Mouse (Mus musculus) hindbrain, embryonic 10.5 days (tissue): ENCODE data around the gene Gdf2. TPM values are rescaled to one million over a fixed set of nuclear protein-coding genes. Genes with fewer than 3 reads are reported as not detected.

ENCODE experiments used
- DNase-seq: peaks from one replicate; pipeline ENCODE4 v3.0.0-alpha.2; 2017; ENCODE audit warnings: low spot score
- H3K27ac ChIP-seq: fragments of 300-500 bp; sonication (generic); 2 replicates; pipeline ENCODE4 v1.5.1; 2016; ENCODE audit warnings: mild to moderate bottlenecking, moderate library complexity
- H3K27me3 ChIP-seq: fragments of 300-500 bp; sonication (generic); 2 replicates; pipeline ENCODE4 v1.6.1; 2016; ENCODE audit warnings: mild to moderate bottlenecking; ENCODE audit not compliant: poor library complexity, insufficient read depth, severe bottlenecking
- H3K36me3 ChIP-seq: fragments of 300-500 bp; sonication (generic); 2 replicates; pipeline ENCODE4 v1.6.1; 2016; ENCODE audit warnings: mild to moderate bottlenecking, moderate library complexity
- H3K4me1 ChIP-seq: fragments of 300-500 bp; sonication (generic); replicated peaks from 2 replicates; pipeline ENCODE4 v1.6.1; 2016; ENCODE audit warnings: mild to moderate bottlenecking
- H3K4me3 ChIP-seq: fragments of 300-500 bp; sonication (generic); 2 replicates; pipeline ENCODE4 v1.5.1; 2016; ENCODE audit warnings: mild to moderate bottlenecking, moderate library complexity
- H3K9me3 ChIP-seq: fragments of 300-500 bp; sonication (generic); 2 replicates; pipeline ENCODE4 v1.6.1; 2016; ENCODE audit warnings: mild to moderate bottlenecking, moderate library complexity
- WGBS: fragments of 180-500 bp; shearing (Covaris S2); methylation state at CpG from one replicate; pipeline ENCODE4 v1.1.7; 2016; 5-methylcytosine and 5-hydroxymethylcytosine counted together
- polyA plus RNA-seq: library from polyadenylated mRNA; unstranded; fragments of >200 nt; fragmentation: Nextera tagmentation; extraction: Ambion mirVana; gene quantifications from 2 replicates; pipeline ENCODE4 v1.2.1, GENCODE M21; 2016

Gdf2 gene
- polyA plus RNA-seq, 1 experiment from 2014 or later, result not detected

DNA sequence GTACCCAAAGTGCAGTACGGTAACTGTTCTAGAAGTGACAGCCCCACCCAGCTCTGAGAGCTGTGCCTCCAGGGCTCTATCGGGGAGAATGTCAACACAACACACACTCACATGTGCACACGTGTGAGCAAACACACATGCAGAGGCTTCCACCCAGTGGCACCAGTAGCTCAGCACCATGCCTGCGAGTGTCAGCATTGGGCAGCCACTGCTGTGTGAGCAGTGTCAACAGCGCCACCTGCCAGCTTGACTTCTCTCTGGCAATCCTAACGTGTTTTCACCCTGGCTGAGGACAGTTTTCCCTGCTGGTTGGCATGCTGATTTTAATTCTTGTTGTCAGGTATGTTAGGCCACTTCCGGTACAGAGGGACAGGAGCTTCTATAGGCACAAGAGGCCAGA lies 31.8 kb downstream of the Gdf2 start:
- WGBS, result 46% methylated on average over 7 of the region's 7 CpGs
- DNase-seq, result no peak
- Histone ChIP-seq H3K36me3 (no peaks in the 10 kb centered on the region), H3K4me3 (no peak overlapping the region), H3K27me3 (peaks cover 2% of the 10 kb centered on the region; the same call in 1 of the 2 replicates), H3K9me3 (no peaks in the 10 kb centered on the region), H3K27ac (no peak overlapping the region), H3K4me1 (peaks cover 10% of the 10 kb centered on the region; the same call in 1 of the 2 replicates)

DNA sequence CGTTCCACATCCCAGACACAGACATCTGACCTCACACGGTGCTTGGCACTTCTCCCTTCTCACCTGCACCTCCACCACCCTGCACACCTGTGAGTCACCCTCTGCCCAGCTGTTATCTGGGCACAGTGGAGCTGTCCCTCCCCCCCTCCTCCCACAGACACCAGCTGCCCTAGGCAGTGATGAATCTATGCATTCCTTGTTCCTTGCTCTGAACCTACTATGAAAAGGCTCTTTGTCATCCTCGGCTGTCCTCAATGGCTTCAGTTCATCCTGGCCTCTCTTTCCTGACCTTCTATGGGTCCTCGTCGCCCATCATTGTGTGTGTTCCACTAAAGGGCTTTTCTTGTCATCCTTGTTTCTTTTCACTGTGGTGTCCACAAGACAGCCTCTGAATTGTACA lies 33.9 kb downstream of the Gdf2 start:
- no peaks in the 10 kb centered on the region for H3K36me3 ChIP-seq
- H3K4me3 ChIP-seq, result no peak overlapping the region
- no peak for DNase-seq
- H3K9me3 ChIP-seq, result no peaks in the 10 kb centered on the region
- H3K27me3 ChIP-seq, result peaks cover 22% of the 10 kb centered on the region
- no peak overlapping the region for H3K27ac ChIP-seq
- WGBS, result 50% methylated on average over 5 of the region's 5 CpGs
- peaks cover 24% of the 10 kb centered on the region for H3K4me1 ChIP-seq

DNA sequence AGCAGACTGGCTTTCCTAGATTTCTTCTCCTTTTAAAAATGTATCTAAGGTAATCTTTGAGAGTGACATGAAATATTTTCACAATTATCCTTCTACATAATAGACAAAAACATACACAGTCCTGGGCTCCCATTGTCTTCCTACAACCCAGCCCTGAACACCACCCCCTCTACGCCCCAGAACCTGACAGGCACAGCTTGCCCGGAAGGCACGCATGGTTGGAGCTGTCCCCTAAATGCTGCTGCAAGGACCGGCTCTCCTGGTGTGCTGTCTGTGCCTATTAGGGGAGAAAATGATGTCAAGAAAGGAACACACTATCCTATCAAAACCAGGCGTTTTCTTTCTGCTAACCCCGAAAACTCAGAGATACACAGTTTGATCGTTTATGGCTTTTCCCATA lies 36.9 kb downstream of the Gdf2 start:
- no peaks in the 10 kb centered on the region for H3K9me3 ChIP-seq
- H3K4me3 ChIP-seq, result no peak overlapping the region; the same call in 1 of the 2 replicates
- peaks cover 23% of the 10 kb centered on the region for H3K27me3 ChIP-seq
- no peak for DNase-seq
- H3K27ac ChIP-seq, result no peak overlapping the region
- H3K4me1 ChIP-seq, result peaks cover 24% of the 10 kb centered on the region
- 31% methylated on average over 7 of the region's 7 CpGs for WGBS
- no peaks in the 10 kb centered on the region for H3K36me3 ChIP-seq

DNA sequence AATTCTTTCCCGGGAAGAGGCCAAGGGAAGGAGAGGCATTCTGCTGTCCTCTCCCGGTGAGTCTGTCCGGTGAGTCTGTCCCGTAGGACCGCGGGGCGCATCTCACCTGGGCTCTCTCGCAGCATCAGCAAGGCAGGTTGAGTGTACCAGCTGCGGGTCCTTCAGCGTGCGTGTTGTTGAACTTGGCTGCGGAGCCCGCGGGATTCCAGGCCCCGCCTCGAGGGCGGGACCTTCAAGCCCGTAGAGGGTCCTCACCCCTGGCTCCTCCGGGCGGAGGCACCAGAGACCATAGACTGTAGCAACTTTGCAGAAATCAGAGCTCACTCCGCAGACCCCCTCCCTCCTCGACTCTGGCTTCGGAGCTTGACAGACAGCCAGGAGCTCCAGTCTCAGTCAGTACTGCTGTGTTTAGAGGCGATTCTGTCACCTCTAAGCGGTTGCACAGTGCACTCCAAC lies 37.8 kb downstream of the Gdf2 start, which contains the start of gene Zfp488:
Gene Zfp488, minus strand, starts transcription at position 161 of the 456 bp plus-strand sequence.
- no peak within 1 kb of the TSS for H3K27ac ChIP-seq
- peaks cover 23% of the 10 kb centered on the region for H3K27me3 ChIP-seq
- H3K9me3 ChIP-seq, result no peaks in the 10 kb centered on the region
- H3K4me3 ChIP-seq, result peak within 1 kb of the TSS; percentile 52
- DNase-seq, result peak; percentile 56
- H3K36me3 ChIP-seq, result no peaks in the 10 kb centered on the region
- WGBS, result 3% methylated on average over 25 of the region's 25 CpGs
- peaks cover 24% of the 10 kb centered on the region for H3K4me1 ChIP-seq

DNA sequence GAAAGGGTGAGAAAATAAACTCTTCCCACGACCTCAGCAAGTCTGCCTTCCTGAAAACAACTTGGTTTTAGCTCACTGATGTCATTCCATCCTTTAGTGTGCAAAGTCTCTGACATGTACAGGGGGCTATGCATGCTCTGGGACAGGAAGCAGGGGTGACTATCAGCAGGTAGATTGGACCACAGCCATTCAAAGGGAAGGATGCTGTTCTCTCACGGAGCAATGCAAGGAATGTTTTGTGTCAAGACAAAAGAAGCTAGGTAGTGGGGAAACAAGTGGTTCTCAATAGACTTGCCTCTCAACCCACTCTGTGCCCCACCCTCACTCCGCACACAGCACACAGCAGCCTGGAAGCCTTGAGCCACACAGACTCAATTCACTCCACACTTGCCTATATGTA lies 48.4 kb downstream of the Gdf2 start:
- no peak for DNase-seq
- 52% methylated on average over 3 of the region's 3 CpGs for WGBS
- Histone ChIP-seq H3K27ac (no peak overlapping the region), H3K9me3 (no peaks in the 10 kb centered on the region), H3K36me3 (no peaks in the 10 kb centered on the region), H3K4me3 (no peak overlapping the region), H3K27me3 (no peaks in the 10 kb centered on the region), H3K4me1 (no peaks in the 10 kb centered on the region)

DNA sequence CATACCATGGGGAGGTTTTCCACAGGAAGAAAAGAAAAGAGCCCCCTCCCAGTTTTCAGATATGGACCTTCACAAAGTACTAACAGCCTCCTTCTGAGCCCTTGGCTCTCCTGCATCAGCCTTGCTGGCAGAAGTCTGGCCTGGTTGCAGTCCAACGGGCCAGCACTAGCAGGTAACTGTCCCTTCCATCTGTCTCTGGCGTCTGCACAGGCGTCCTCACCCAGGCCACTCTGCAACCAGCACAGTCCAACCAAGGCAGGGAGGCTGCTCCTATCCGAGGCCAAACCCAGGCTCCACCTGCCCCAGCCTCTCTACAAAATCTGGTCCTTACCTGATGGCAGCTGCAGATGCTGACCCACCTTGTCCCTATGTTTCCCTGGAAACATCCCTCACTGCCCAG lies 51.1 kb downstream of the Gdf2 start:
- Histone ChIP-seq H3K4me3 (no peak overlapping the region), H3K9me3 (no peaks in the 10 kb centered on the region), H3K27ac (no peak overlapping the region), H3K4me1 (no peaks in the 10 kb centered on the region), H3K27me3 (no peaks in the 10 kb centered on the region), H3K36me3 (no peaks in the 10 kb centered on the region)
- WGBS, result 82% methylated on average over 4 of the region's 4 CpGs
- no peak for DNase-seq

DNA sequence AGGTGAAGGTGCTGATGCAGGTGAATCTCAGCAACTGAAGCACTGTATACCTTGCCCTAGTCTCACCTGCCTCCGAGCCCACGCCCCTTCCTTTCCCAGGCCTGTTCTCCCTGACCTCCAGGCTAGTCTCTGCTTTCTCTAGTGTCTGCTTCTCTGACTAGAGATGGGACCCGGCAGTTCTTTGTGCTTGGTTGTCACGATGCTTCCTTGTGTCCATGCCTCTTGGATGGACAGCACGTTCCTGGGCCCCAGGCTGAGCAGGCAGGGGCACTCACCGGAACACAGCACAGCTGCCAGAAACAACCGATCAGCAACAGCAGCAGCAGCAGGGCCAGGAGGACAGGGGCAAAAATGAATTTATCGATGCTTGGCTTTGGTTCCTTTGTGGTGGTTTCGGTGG lies 52.2 kb downstream of the Gdf2 start:
- Histone ChIP-seq H3K27ac (no peak overlapping the region), H3K4me1 (no peaks in the 10 kb centered on the region), H3K36me3 (no peaks in the 10 kb centered on the region), H3K9me3 (no peaks in the 10 kb centered on the region), H3K27me3 (no peaks in the 10 kb centered on the region), H3K4me3 (no peak overlapping the region)
- DNase-seq, result no peak
- 91% methylated on average over 9 of the region's 9 CpGs for WGBS

DNA sequence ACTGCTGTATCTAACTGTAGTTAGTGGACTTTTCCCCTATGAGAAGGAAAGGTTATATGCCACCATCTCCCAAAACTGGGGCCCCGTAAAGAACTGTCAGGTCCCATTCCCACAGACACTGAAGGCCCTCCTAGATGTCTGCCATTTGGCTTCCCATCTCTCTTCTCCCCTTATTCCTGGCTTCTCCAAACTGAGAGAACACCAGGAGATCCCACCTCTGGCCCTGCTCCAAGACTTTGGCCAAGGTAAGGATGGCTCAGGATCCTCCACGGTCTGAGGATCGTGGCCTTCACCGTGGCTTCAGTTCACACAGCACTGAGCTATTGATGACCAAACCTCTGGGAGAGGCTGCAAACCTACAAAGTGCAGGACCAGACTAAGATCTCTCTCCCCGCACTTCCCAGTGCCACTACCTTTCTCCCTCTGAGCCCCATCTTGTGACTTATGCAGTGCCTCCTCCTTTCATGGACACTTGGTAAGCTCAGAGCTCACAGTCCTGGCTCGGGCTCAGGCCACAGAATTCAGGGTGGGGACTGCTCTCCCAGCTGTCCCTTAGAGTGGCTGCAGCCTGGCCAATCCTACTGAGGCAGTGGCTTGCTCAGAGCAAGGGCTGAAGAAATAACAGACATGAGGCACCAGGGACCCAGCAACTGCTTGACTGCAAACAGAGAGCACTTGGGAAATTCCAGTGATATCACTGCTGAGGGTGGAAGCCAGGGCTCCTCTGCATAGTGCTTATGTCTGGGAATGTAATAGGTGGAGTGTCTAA lies 52.9 kb downstream of the Gdf2 start:
- Histone ChIP-seq H3K27ac (no peak overlapping the region), H3K9me3 (no peaks in the 10 kb centered on the region)
- whole genome bisulfite sequencing, result 89% methylated on average over 6 of the region's 6 CpGs

More for the DNA sequence above, 52.9 kb downstream of the Gdf2 start:
- H3K4me1 ChIP-seq, result no peaks in the 10 kb centered on the region
- no peaks in the 10 kb centered on the region for H3K36me3 ChIP-seq
- H3K4me3 ChIP-seq, result no peak overlapping the region
- no peaks in the 10 kb centered on the region for H3K27me3 ChIP-seq
- no peak for DNase-seq

Other genes starting within 250 kb of the Gdf2 start
- gene Gdf10, start 17.5 kb upstream of the Gdf2 start, polyA plus RNA-seq, result 3.8 and 5.6 TPM in 2 replicates
- gene Rbp3, start 13.0 kb downstream of the Gdf2 start, polyA plus RNA-seq, result not detected in 2 replicates
- gene Zfp488, start 37.7 kb downstream of the Gdf2 start, polyA plus RNA-seq, result 0.16 and 0.45 TPM in 2 replicates
- not detected in 2 replicates for gene Gm30083, start 74.1 kb downstream of the Gdf2 start, polyA plus RNA-seq
- gene Gm5460, start 75.7 kb downstream of the Gdf2 start, polyA plus RNA-seq, result not detected in 2 replicates
- not detected in 2 replicates for gene Antxrl, start 111.7 kb downstream of the Gdf2 start, polyA plus RNA-seq
- gene Anxa8, start 144.9 kb downstream of the Gdf2 start, polyA plus RNA-seq, result 1.3 and 1.7 TPM in 2 replicates
- gene A630023A22Rik, start 161.7 kb downstream of the Gdf2 start, polyA plus RNA-seq, result not detected in 2 replicates
- not detected in 2 replicates for gene Npy4r, start 211.4 kb downstream of the Gdf2 start, polyA plus RNA-seq